Mouse (Mus musculus) left cerebral cortex, adult 8-10 months (tissue): ENCODE measurements around the gene Srp54a. TPM values are rescaled to one million over a fixed set of nuclear protein-coding genes. Genes with fewer than 3 reads are reported as not detected.
"Not testable (repeated sequence)": the region's sequence is repeated elsewhere in the genome, so short reads cannot be mapped to it uniquely, and the experiment has no call there.

Experiments
- DNase-seq, 2 experiments: peaks; one replicate each; pipeline ENCODE4 v3.0.0; 2022; ENCODE audit warnings: low spot score in 2 of 2
- total RNA-seq, 4 experiments: library from RNA; stranded (reverse); gene quantifications; 2 replicates each; pipeline ENCODE4 v1.2.4; 2022

Srp54a gene
- total RNA-seq, 4 experiments from 2014 or later: 95.1 to 102 (median 100) TPM

DNA sequence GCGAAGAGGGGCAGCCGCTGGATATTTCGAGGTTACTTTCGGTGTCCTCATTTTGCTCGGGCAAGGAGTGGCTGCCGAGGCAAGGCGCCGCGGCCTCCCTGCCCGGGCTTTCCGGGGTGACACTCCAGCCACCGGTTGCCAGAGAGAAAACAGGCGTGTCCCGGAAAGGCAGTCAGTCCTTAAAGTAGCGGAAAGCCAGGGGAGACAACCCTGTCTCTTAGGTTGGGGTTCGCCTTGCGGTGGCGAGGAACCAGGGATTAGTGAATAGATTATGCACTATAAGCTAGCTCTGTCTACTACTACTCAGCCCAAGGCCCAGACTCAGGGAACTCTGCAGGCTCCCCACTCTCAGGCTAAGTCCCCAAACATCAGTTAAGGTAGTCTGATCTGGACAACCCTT lies 44.7 kb downstream of the Srp54a start:
- DNase-seq: not testable (repeated sequence)

DNA sequence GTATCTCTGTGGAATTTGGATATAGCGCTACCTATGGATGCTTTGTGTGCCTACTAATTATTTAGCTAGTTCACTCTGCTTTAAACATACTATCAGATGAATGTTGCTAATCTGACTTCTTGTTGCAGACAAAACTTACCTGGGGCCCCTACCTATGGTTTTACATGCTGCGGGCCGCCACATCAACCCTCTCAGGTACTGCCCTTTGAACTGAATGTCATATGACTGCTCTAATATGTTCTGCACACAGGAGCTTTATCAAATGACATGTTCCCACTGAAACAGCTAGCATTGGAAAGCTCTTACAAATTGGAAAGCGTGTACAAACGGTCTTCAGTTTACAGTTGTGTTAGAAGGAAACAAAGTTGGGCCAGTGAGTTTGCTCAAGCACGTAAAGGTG lies 55.5 kb downstream of the Srp54a start:
- DNase-seq: not testable (repeated sequence)

DNA sequence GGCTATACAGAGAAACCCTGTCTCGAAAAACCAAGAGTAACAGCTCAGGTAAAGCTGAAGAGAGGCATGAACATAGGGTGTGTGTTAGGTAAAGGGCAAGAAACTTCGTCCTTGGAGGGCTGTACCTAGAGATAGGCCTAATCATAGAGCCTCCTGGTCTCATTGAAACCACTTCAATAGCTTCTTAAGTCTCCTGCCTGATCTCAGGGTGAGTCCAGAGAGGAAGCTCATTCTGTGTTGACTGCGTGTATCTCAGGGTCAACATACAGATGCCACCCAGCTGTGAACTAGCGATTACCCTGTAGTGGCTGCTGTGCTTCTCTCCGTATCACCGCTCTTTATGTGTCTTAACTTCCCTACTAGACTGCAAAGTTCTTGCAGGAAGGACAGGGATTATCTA lies 57.8 kb downstream of the Srp54a start:
- DNase-seq: not testable (repeated sequence)

DNA sequence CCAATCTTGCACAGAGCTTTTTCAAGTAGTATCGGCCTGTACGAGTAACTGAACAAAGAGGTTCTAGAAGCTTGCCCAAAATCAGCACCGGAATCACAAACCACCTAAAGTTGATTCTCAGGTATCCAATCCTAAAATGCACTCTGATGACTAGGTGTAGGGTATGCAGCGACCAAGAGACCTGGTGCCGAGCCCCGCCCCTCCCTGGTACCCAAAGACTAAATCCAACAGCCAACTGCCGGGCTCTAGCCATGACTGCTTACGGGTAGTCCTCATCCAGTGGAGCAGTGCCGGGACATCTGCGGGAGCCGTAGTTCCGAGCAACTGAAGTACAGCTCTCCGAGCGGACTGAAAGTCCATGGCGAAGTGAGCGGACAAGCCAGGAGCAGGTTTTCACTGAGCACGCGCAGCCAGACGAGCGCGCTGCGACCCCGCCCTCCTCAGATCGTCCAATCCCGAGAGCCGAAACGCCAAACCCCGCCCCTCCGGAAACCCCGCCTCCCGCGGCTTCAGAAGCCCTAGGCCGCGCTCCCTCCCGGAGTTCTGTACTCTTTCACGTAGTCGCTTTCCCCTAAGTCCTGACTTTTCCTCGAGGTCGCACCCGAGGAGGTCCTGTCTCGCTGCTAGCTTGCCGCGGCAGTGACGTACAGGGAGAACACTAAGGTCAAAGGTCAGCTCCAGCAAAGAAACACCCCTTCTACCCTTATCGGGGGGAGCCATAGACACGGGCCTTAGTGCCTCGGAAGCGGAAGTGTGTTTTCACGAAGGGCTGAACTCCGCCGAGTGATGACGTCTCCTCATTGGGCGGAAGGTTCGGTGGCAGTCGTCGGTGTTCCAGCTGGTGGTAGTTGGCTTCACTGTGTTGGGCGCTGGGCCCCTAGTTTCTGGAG lies 74.7 kb downstream of the Srp54a start, which contains the start of gene Srp54b:
Srp54b (plus strand) TSS at position 546 of the 890 bp plus-strand sequence.
- not testable (repeated sequence) for DNase-seq

DNA sequence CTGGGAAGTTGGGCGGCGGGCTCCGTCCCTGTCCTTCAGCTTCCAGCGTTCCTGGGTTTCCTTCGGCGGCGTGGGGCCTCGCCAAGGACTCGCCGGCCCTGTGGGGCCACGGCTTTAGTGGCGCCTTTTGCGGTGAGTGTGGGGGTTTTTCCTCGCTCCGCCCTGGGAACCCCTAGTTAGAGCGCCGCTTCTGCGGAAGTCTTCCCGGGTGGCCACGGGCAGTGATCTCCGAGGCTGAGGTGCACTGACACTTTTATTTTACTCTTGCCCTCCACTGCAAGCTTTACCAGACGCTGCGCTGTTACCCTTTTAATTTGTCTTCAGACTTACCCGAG lies 75.4 kb downstream of the Srp54a start:
- not testable (repeated sequence) for DNase-seq

Other genes with a start within 250 kb of the Srp54a start
- gene Cfl2, start 217.4 kb upstream of the Srp54a start, total RNA-seq: 100 to 1,000 TPM; 109 to 134 (median 116) TPM
- gene Gm20403, start 93.7 kb upstream of the Srp54a start, total RNA-seq: not detected
- 1 to 10 TPM; 1.6 to 4.2 (median 3.4) TPM for gene Baz1a, start 65.9 kb upstream of the Srp54a start, total RNA-seq
- gene 2700097O09Rik, start 152 bp upstream of the Srp54a start, total RNA-seq: 10 to 100 TPM in 1 of 4 experiments, 1 to 10 TPM in 3; 7.1 to 13.8 (median 8.1) TPM
- gene Fam177a, start 44.2 kb downstream of the Srp54a start, total RNA-seq: 10 to 100 TPM in 3 of 4 experiments, 1 to 10 TPM in 1; 9.9 to 20.4 (median 18.9) TPM
- 10 to 100 TPM; 26.7 to 57.9 (median 45.6) TPM for gene Srp54b, start 74.8 kb downstream of the Srp54a start, total RNA-seq
- gene 1700047I17Rik2, start 119.3 kb downstream of the Srp54a start, total RNA-seq: 10 to 100 TPM in 1 of 4 experiments, under 1 TPM in 1, not detected in 2; 0.53 to 10.9 TPM
- gene Srp54c, start 149.9 kb downstream of the Srp54a start, total RNA-seq: 10 to 100 TPM; 33.4 to 40.9 (median 35.9) TPM
- 10 to 100 TPM in 2 of 4 experiments, 1 to 10 TPM in 2; 8.9 to 11.5 (median 10.3) TPM for gene 1110008L16Rik, start 219.3 kb downstream of the Srp54a start, total RNA-seq
- gene Ppp2r3c, start 222.7 kb downstream of the Srp54a start, total RNA-seq: 10 to 100 TPM; 11.6 to 13.8 (median 12.8) TPM